Comparison of ENCODE assay signal across 11 mouse cellular contexts in the genomic region with DNA sequence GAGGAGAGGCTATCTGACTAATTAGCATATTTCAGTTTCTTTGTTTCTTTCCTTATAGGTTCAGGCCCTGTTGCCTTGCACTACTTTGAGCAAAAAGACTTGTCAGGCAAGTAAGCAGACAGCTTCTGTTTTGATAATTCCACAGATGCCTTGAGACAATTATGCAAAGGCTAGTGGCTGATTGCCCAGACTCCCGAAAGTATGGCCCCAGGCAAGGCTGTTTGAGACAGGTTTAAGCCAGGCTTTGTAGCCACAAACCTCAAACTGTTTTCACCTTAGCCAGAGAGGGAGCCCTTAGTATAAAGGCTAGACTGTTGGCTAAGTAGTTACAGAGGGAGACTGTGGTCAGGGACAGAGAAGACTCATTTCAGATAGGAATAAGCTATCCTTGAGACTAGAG.
DNase-seq lines count a peak whose midpoint lies in the region; ATAC-seq lines count a peak whose summit lies in the region.
"Had no signal": no experiment of that assay in that cellular context is flagged by ENCODE, and none has a peak within 500 bp of the region (broad histone marks: within the 10 kb centered on the region; RNA-seq: fewer than 3 reads in every experiment).

No protein-coding gene starts in this region.

- H3K9me3 ChIP-seq in neural tube, embryonic 15.5 days (replicated peaks) = no peaks in the 10 kb centered on the region
- peaks cover 7% of the 10 kb centered on the region; the same call in 1 of the 2 replicates for H3K9me3 ChIP-seq in heart, embryonic 10.5 days
- H3K9me3 ChIP-seq in hindbrain, embryonic 10.5 days = peaks cover 9% of the 10 kb centered on the region; the same call in 1 of the 2 replicates
- H3K9me3 ChIP-seq: neural tube, embryonic 12.5 days had no signal

- H3K36me3 ChIP-seq in neural tube, embryonic 15.5 days = no peaks in the 10 kb centered on the region
- H3K36me3 ChIP-seq in heart, embryonic 10.5 days = 0 out of 2 replicates have a peak, but pooled peaks cover 4% of the 10 kb centered on the region
- no peaks in the 10 kb centered on the region for H3K36me3 ChIP-seq in hindbrain, embryonic 10.5 days
- H3K36me3 ChIP-seq: neural tube, embryonic 12.5 days had no signal

- H3K9ac ChIP-seq in neural tube, embryonic 15.5 days (replicated peaks) = no peak overlapping the region
- H3K9ac ChIP-seq: neural tube, embryonic 12.5 days had no signal

- 31% methylated on average over 1 of the region's 1 CpGs for WGBS in neural tube, embryonic 15.5 days
- 59% methylated on average over 1 of the region's 1 CpGs for WGBS in heart, embryonic 10.5 days
- WGBS in hindbrain, embryonic 10.5 days = 59% methylated on average over 1 of the region's 1 CpGs

- H3K4me1 ChIP-seq in neural tube, embryonic 15.5 days = no peaks in the 10 kb centered on the region
- H3K4me1 ChIP-seq in heart, embryonic 10.5 days = 0 out of 2 replicates have a peak, but pooled peaks cover 3% of the 10 kb centered on the region
- no peaks in the 10 kb centered on the region for H3K4me1 ChIP-seq in hindbrain, embryonic 10.5 days (replicated peaks)
- H3K4me1 ChIP-seq: neural tube, embryonic 12.5 days had no signal

- no peak overlapping the region for H3K4me2 ChIP-seq in neural tube, embryonic 15.5 days
- H3K4me2 ChIP-seq: neural tube, embryonic 12.5 days had no signal

- no peak overlapping the region for H3K4me3 ChIP-seq in neural tube, embryonic 15.5 days (replicated peaks)
- H3K4me3 ChIP-seq in heart, embryonic 10.5 days = no peak overlapping the region
- H3K4me3 ChIP-seq in hindbrain, embryonic 10.5 days = no peak overlapping the region
- H3K4me3 ChIP-seq: neural tube, embryonic 12.5 days had no signal

- peak; percentile 31 for DNase-seq in testis, postnatal 14 days (ENCODE audit: low spot score)
- DNase-seq in testis, postnatal 10 days (ENCODE audit: low spot score) = no peak
- DNase-seq in adipocyte (ENCODE audit: low spot score) = peak; percentile 84
- DNase-seq in gonadal fat pad, adult 2 months (ENCODE audit: low read depth) = peak; percentile 45
- DNase-seq in heart, embryonic 10.5 days (ENCODE audit: low spot score) = no peak
- DNase-seq in hindbrain, embryonic 10.5 days (ENCODE audit: low spot score) = no peak
- DNase-seq: cerebellum, postnatal 36 days; gastrocnemius, postnatal 14 days had no signal

- no peak overlapping the region for H3K27ac ChIP-seq in neural tube, embryonic 15.5 days (replicated peaks)
- H3K27ac ChIP-seq in heart, embryonic 10.5 days = no peak overlapping the region
- H3K27ac ChIP-seq in hindbrain, embryonic 10.5 days = no peak overlapping the region
- H3K27ac ChIP-seq: neural tube, embryonic 12.5 days had no signal

- no peak for ATAC-seq in neural tube, embryonic 15.5 days (ENCODE audit: low FRiP score)
- ATAC-seq: hindbrain, embryonic 16.5 days had no signal

- no peaks in the 10 kb centered on the region for H3K27me3 ChIP-seq in neural tube, embryonic 15.5 days (replicated peaks)
- no peaks in the 10 kb centered on the region for H3K27me3 ChIP-seq in heart, embryonic 10.5 days (ENCODE audit: insufficient read depth, poor library complexity, severe bottlenecking)
- H3K27me3 ChIP-seq in hindbrain, embryonic 10.5 days (ENCODE audit: insufficient read depth, poor library complexity, severe bottlenecking) = no peaks in the 10 kb centered on the region
- H3K27me3 ChIP-seq: neural tube, embryonic 12.5 days had no signal

Comparison
In these comparisons a context has a peak if more than half of its experiments do, and no peak if none do; other contexts are left out.
1. DNase-seq: peak in testis, postnatal 14 days (single experiment), adipocyte (single experiment) and gonadal fat pad, adult 2 months (single experiment); none in testis, postnatal 10 days (single experiment), heart, embryonic 10.5 days (single experiment) and hindbrain, embryonic 10.5 days (single experiment).